Mouse (Mus musculus) skeletal muscle tissue, adult 2 months (tissue): ENCODE data around the gene Ms4a6b.
"Not testable (repeated sequence)": the region's sequence is repeated elsewhere in the genome, so short reads cannot be mapped to it uniquely, and the experiment has no call there.

Experiments
- DNase-seq: peaks from one replicate; pipeline ENCODE4 v3.0.0-alpha.2; 2012; ENCODE audit warnings: low read depth, low spot score

The Ms4a6b gene

DNA sequence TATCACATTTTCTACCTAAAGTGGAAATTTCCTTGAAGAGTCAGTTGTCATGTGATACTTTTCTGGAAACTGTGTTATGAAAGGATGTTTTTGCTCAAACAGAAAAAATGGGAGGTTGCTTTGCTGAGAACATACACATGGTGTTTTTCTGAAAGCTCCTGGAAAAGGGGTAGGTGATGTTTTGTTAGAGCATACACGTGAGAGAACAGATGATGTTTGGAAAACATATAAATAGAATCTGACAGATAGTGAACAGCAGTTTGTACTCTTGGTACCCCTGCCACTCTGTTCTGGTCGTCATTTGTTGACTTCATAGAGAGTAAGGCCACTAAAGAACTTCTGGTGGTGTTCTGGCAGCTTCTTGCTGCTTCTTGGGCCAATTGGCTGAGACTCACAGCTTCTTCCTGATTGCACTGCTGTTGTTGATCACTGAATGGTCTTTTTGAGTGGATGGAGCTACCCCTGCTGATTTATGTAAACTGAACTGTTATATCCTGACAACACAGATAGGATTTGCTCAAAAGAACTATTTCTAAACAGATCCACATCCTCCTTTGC lies 17.7 kb downstream of the Ms4a6b start:
- peak; percentile 40 for DNase-seq

DNA sequence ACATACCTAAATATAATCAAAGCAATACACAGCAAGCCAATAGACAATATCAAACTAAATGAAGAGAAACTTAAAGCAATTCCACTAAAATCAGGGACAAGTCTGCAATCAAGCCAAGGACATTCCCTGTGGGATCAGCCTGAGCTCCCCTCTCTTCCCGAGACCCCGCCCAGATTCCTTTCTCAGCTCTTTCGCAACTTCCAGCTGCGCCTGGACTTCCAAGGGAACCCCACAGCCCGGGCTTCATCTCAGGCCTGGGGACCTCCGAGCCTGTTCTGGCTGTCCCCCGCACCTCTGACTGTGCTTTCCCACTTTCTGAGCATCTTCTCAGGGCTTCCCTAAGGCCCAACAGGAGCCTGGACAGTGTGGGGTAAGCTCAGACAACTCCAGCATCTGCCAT lies 20.3 kb downstream of the Ms4a6b start, which contains the start of gene Ms4a4d:
Ms4a4d (plus strand) TSS at position 209 of the 400 bp plus-strand sequence.
- DNase-seq = peak; percentile 68

DNA sequence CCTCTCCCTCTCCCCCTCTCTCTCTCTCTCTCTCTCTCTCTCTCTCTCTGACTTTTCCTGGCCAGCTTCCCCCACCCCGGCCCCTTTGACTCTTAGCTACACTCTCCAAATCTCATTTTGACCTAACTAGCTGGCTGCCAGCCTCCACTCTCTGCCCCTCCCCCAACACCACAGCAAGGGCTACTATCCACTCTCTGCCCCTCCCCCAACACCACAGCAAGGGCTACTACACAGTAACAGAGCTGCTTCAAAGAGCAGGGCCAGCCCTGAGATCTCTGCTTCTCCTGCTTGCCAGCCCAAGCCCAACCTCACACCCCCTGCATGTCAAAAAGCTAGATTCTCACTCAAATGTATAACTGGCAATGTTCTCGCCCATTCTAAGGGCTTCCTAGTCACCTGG lies 21.0 kb downstream of the Ms4a6b start:
- DNase-seq = no peak

DNA sequence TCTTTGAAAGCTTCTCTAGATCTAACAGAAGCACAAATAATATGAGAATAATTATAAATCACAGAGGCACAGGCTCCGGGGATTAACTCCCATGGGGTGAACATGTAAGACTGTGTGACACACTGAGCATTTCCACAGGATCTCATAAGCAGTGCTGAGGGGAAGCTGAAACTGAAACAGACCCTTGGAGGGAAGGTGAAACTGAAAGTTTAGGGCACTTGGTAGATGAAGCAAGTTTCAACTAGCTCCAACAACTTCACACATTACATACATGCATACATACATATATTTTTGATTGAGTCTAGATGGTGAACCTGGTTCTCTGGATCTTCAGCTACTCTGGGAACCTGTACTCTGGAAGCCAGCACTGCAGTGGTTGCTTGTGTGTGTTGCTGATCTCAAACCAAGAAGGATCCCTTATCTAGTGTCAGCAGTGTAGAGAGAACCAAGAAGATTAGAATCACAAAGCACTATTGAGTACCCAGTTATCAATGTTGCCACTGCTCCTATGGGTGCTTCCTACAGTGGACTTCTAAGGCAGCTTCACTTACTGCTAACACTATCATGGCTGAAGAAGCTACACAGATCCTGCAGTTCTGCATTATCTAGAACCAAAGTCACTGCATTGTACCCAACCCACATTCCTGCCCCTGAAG lies 24.0 kb downstream of the Ms4a6b start:
- DNase-seq = not testable (repeated sequence)

DNA sequence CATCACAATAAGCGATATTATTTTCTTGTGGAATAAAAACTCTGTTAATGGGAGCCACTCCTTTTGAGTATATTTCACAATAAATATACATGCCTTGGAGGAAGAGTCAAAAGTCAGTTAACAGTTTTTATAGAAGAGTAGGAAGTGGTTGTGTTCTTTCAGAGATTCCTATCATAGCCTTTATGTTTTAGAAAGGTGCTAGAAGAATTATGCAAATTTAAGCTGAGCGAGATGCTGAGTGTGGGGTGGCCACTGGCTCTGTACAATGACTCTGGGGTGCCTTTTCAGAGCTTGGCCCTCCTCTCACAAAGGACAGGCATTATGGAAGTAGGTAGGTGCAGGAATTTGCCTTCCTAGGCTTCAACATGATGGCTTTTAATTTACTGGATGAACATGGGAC lies 28.1 kb downstream of the Ms4a6b start:
- not testable (repeated sequence) for DNase-seq

DNA sequence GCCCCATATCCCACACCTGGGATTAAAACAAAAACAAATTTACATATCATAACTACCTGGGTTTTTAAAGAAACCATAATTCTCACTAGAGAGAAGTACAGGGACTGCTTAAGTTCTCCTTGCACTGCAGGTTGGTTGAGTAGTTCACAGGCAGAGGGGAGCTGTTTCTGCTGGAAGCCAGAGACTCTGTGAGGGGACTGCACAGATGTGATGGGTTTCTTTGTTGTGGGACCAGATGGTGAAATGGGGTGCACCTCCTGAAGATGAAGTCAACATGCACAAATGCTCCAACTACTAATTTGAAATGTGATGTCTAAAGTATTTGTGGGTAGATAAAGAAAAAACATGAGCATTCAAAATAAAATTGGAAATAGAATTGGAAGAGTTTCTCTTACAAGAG lies 31.6 kb downstream of the Ms4a6b start:
- no peak for DNase-seq

DNA sequence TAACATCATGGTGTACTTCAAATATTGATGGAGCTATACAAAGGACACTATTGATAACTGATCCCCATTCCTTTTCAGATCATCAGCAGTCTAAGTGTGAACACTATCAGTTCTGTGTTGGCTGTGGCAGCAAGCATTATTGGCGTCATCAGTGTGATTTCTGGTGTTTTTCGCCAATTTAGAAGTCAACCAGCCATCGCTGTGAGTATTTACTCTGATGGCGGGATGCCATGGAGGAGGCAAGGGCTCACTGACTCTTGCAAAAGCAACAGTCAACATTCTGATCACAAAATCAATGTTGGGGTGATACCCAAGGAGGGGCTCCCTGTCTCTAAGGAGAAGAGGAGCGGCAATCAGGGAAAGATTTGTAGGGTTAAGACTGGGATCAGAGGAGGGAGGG lies 38.4 kb downstream of the Ms4a6b start:
- DNase-seq = no peak

DNA sequence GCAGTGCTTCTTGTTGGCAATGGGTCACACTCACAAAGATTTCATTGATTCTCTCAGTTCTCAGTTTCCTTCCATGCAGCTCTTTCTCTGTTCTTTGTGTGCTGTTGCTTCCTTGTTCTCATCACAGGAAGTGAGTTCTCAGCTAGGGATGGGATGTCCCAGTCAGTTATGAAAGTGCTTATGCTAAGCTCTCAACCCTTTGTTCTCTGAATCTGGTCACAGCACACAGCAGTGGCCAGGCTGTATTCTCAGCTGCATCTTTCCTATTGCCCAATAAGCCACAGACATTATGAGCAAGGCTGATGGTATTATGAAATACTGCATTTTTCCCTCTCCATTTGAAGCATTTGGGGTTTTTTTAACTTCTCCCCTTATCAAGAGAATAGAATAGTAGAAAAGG lies 43.2 kb downstream of the Ms4a6b start:
- not testable (repeated sequence) for DNase-seq

DNA sequence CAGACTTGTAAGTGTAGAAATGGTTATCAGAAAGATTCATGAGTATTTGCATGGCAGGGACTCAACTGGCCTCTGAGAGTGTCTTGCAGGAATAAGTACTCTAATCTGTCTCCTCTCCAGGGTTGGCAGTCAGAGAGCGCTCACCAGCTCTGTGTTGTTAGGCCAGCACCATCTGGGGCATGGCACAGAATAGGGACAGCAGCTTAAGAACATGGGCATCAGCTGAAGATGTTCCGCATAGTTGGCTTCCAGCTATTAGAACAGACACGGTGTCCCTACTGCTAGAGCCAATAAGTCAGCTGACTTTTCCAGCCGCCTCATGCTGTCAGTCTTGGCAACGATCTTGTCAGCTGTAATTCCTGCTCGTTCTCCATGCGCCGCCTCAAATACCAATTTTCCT lies 58.7 kb downstream of the Ms4a6b start:
- DNase-seq = peak; percentile 25
